Mouse (Mus musculus) retina, adult 2 months (tissue): Measurements from ENCODE around the gene Fas.
A peak's percentile ranks its signal among the peaks of the same experiment; 100 is the strongest.

Source experiments
- DNase-seq: peaks from one replicate; pipeline ENCODE4 v3.0.0-alpha.2; 2012; ENCODE audit warnings: low read depth, low spot score

Fas gene

GRCm38 (mm10) chr19:34289948-34290789, at the start of gene Fas:
Gene Fas (plus strand): TSS chr19:34290666.
- no peak for DNase-seq

- DNase-seq = no peak
These were observed 49.1 kb upstream of the Fas start for GRCm38 (mm10) chr19:34241247-34241915.

DNA sequence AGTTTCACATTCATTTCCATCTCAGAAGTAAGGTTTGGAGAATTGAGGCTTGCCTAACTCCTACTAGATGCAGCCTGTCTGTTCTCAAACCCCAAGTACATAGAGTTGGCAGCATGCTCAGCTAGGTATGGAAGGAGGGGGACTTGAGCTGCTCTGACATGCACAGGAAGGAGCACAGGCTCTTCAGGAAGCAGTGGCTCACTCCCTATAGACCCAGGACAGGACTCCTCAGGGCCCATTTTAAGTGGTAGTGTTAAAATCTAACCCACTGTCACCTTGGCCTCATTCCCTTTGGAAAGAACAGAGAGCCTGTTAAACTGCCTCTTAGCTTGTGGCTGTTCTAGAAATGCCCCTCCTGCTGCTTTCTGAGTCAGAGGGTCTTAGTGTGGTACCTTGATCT, 47.5 kb upstream of the Fas start:
- DNase-seq = no peak

- DNase-seq = peak; percentile 34
These were observed 46.4 kb upstream of the Fas start for GRCm38 (mm10) chr19:34244056-34244455.

GRCm38 (mm10) chr19:34248558-34248957, 41.9 kb upstream of the Fas start:
- DNase-seq = no peak

DNA sequence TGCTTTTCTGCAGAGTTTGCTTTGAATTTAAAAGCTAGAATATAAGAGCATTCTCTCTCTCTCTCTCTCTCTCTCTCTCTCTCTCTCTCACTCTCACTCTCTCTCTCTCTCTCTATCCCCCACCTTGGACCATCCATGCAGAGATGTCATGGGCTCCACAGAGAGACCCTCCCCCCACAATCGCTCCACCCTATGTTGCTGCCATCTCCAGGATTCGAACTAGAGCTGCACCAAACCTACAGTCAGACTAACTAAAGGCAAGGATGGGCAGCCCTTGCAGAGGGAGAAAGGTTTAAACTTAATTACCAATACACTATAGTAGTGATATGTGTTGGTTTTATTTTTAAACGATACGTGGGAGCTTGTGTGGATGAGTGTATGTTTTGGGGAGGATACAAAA, 39.8 kb upstream of the Fas start:
- DNase-seq = no peak

DNA sequence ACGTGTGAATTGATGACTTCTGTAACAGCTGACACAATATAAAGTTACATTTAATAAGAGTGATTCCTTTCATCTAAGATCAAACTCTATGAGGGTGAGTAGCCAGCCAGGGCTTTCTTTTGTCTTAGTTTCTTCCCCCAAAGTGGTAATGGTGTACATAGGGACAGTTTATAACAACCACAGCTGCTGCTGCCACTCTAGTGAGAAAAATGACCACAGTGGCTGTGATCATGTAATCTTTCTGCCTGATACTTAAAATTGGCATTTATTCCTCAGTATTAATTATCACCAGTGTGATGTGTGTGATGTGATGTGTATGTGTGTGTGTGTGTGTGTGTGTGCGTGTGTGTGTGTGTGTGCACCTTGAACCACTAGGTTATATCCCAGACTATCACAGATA, 38.6 kb upstream of the Fas start:
- no peak for DNase-seq

- no peak for DNase-seq
These were observed 38.0 kb upstream of the Fas start for GRCm38 (mm10) chr19:34252450-34252849.

DNA sequence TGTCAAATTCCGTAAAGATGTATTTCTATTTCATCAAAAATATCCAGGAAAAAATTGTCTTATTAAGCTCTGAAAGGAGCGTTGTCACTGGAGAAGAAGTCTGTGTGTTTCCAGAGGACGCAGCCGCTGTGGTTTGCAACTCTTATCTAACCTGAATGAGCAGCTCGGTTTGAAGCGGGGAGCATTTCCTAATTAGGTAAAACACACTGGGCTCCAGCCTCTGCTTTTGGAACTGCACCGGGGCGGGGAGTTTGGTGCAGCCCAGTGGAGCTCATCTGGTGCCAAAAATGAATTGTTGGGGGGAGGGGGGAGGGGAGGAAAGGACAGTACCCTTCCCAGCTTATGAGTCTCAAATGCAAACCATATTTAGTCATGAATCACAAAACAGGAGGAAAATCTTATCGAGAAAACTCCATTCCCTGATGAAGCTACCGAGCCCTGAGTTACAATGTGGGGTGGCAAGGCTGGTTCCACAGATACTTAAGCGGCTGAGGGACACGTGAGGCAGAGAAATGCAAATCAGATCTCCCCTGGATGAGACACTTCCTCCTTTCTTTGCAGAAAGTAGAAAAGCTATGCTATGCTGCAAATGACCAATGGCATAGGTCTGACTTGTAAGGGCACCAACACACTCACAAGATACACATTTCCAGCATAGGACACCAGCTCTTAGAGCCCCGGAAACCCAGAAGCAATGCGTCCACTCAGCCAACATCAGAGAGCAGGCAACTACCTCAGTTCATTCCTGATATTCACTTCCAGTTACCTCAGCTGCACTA, 36.2 kb upstream of the Fas start:
- no peak for DNase-seq

GRCm38 (mm10) chr19:34254880-34255681, 35.4 kb upstream of the Fas start, which contains the start of gene Acta2:
Gene Acta2 (minus strand): TSS chr19:34255590.
- no peak for DNase-seq

DNA sequence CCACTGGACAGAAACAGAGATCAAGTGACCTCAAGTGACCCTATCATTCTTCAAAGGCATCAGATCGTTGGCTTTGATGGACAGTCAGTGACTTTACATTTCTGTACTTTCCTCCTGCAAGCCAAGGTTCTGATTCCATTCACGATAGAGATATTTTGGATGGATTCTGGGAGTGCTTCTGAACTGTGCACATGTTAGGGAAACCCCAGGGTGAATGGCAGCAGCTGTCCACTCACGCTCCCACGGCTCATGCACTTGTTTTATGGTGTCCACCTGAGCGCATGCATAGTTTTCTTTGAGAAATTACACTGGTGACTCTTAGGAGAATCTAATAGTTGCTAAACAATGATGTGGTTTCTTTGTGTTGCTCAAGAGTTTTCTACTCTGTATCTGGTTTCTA, 34.3 kb upstream of the Fas start:
- DNase-seq = no peak

DNA sequence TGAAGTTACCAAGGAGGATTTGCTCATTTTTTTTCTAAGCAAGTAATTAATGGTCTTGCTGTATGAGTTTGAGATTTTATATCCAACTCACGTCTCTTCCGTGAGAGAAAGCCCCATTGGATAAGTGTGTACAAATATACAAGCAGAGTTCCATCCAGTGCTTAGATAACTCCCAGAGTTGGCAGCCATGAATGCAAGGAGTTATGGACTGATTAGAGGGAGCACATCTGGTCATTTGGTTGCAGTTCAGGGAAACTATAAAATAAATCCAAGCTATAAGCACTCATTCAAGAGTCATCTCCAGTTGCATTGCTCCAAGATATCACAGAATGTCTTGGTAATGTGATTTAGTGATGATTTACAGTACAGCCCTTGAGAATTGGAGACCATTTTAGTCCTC, 33.5 kb upstream of the Fas start:
- DNase-seq = no peak

DNA sequence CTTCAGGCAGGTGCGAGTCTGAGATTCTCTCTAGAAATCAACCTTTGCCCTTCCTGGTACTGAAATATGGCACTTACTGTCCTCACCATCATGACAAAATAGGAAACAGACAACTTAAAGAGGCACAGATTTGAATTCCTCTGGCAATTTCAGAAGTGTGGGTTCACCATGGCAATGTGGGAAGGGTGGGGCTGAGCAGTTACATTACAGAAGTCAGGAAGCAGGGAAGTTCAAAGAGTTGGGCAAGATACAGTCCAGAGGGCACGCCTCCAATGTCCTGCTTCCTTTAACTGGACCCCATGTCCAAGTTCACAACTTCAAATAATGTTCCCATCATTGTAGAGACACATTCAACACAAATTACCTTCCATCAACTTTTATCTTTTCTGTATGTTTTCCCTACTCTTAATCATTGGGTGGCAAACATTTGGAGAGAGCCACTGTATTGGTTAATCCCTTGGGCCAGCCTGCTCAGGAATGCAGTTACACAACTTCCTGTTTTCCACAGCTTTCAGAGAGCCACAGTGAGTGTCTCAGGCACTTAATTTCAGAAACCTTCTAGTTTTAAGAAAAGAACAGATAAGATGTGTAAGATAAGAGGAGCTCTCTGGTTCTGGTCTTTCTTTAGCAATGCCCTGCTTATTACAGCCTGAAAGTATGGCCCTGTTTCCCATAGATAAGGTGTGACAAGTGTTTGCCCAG, 28.0 kb upstream of the Fas start:
- DNase-seq = no peak

DNA sequence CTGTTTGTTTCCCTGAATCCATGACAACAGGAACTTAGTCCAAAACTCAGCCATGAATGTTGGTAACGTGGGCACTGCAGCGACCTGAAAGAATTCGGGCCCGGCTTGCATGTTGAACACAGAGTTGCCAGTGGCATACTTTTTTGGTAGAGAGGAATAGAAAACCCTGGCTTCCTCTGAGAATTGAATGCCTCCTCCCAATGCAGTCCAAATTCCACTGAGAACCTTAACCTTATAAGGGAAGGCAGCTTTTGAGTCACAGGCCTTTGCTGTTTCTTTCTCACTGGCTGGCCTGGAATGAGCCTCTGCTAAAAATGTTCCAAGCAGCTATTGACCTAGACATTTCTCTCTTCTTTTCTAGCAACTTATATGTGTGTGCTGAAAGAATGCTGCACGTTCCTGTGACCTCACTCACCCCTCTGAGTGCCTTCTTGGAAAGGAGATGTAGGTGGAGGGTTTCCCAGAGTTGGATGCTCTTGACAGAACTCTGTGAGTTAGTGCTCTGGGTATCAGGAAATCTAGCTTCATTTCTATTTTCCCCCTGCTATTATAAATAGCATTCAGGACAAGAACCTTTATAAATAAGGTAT, 24.8 kb upstream of the Fas start:
- DNase-seq = no peak

DNA sequence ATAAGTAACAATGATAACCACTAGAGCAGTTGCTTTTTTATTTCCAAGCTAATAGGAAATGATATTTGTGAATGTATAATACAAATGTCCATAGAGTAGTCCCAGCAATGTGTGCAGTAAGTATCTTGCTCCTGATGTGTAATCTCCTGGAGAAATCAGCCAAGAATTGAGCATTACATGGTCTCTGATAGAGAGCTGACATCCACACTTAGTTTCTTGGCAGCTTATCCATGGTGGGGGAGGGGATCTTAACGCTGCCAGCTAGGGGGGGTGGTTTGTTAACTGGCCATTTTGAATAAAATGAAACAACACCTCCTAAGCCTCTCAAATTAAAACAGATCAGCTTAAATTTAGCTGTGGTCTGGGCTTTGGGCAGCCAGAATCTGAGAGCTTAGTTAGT, 21.5 kb upstream of the Fas start:
- DNase-seq = no peak

- DNase-seq = no peak
These were observed 20.2 kb upstream of the Fas start for GRCm38 (mm10) chr19:34270106-34270726.

GRCm38 (mm10) chr19:34270824-34271464, 19.5 kb upstream of the Fas start:
- no peak for DNase-seq

GRCm38 (mm10) chr19:34273073-34273472, 17.4 kb upstream of the Fas start:
- DNase-seq = no peak

DNA sequence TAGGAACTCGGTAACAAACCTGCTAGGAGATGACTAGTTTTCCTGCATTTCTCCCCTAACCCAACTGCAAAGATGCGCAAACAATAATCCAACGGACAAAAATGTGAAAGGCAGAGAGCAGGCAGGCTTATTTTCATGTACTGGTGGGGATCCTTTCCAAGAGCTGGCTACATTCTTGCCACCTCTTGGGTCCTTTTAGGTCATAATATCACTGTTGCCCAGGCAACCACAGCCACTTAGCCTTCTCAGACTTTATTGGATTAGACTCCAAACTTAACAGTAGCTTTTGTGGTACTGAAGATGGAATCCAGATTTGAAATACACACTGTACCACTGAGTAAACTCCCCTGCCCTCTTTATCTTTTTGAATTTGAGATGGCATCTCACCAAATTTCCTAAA, 12.4 kb upstream of the Fas start:
- DNase-seq = no peak

DNA sequence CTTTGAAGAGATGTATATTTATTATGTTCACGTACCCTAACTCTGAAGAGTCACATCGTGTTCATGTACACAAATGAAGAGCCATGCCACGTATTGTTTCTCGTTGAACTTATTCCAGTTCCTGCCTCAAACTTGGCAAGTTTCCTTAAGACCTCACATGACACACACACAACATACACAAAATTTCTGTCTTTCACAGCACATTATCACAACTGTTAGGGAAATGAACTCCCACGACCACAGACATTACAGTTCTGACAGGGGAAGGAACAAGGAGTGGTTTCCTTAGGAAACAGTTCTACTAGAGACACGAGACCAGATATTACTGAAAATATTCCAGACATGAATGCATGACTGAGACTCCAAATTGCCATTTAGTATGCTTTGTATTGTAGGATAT, 6.9 kb upstream of the Fas start:
- no peak for DNase-seq
